Mouse (Mus musculus) CD4-positive, CD25-positive, alpha-beta regulatory T cell (primary cell): ENCODE measurements around the gene Lrrc18. TPM values are rescaled to one million over a fixed set of nuclear protein-coding genes. Genes with fewer than 3 reads are reported as not detected.

Experiments
- polyA plus RNA-seq: library from polyadenylated mRNA; unstranded; fragments of 100-300 nt; shearing (Covaris generic); gene quantifications from one replicate; pipeline ENCODE4 v1.2.1, GENCODE M21; 2017

The Lrrc18 gene
- not detected for polyA plus RNA-seq

GRCm38 (mm10) chr14:32991082-32991481 lies at the start of gene Lrrc18:
Gene Lrrc18, plus strand, starts transcription at chr14:32991382.

Other genes with a start within 250 kb of the Lrrc18 start
- 7.3 TPM for gene Tmem273, start 205.4 kb upstream of the Lrrc18 start, polyA plus RNA-seq
- not detected for gene Fam170b, start 157.4 kb upstream of the Lrrc18 start, polyA plus RNA-seq
- 0.14 TPM for gene Vstm4, start 134.6 kb upstream of the Lrrc18 start, polyA plus RNA-seq
- 0.44 TPM for gene Wdfy4, start 194.1 kb downstream of the Lrrc18 start, polyA plus RNA-seq
- 0.32 TPM for gene Arhgap22, start 222.6 kb downstream of the Lrrc18 start, polyA plus RNA-seq